Mouse (Mus musculus) regulatory T cell (primary cell): Measurements from ENCODE around the gene Bbx.

Experiments used
- in situ Hi-C: fragments of 300-600 bp; cut with MboI, MseI; formaldehyde crosslinking; loops from one replicate; pipeline ENCODE4 v1.15.1; 2025; ENCODE audit warnings: high pct_unique_total_duplicates

Gene Bbx

GRCm38 (mm10) chr16:50167231-50167982, 264.8 kb downstream of the Bbx start:
- in situ Hi-C loops, result no loop called here

GRCm38 (mm10) chr16:50160418-50161271, 271.5 kb downstream of the Bbx start:
- in situ Hi-C loops, result no loop called here

GRCm38 (mm10) chr16:50158546-50158945, 273.6 kb downstream of the Bbx start:
- in situ Hi-C loops, result no loop called here

GRCm38 (mm10) chr16:50149606-50150005, 282.6 kb downstream of the Bbx start:
- in situ Hi-C loops, result no loop called here

GRCm38 (mm10) chr16:50147900-50148299, 284.3 kb downstream of the Bbx start:
- in situ Hi-C loops, result no loop called here
